Mouse (Mus musculus) CH12.LX (cell line): ENCODE measurements around the gene Gadd45gip1. TPM values are rescaled to one million over a fixed set of nuclear protein-coding genes. Genes with fewer than 3 reads are reported as not detected.

ENCODE experiments used
- DNase-seq: peaks from one replicate; pipeline ENCODE4 v3.0.0-alpha.2; 2013; ENCODE audit errors: extremely low read depth
- H3K27ac ChIP-seq: 2 replicates; pipeline ENCODE4 v1.5.1; 2012; ENCODE audit warnings: low read depth, mild to moderate bottlenecking, control low read depth, moderate library complexity; ENCODE audit not compliant: insufficient read depth
- H3K27me3 ChIP-seq: replicated peaks from 2 replicates; pipeline ENCODE3; 2012; ENCODE audit warnings: inconsistent platforms
- H3K36me3 ChIP-seq, 2 experiments: replicated peaks in 1 of 2; 2 replicates each; pipeline versions ENCODE3 to v1.6.1; 2012; ENCODE audit warnings: inconsistent platforms in 1 of 2, low read length in 1 of 2, mild to moderate bottlenecking in 1 of 2, mixed read lengths in 1 of 2, moderate library complexity in 1 of 2; ENCODE audit not compliant: control insufficient read depth in 1 of 2, insufficient read depth in 1 of 2
- H3K4me1 ChIP-seq, 2 experiments: 2 replicates each; pipeline ENCODE4 v1.6.1; 2012; ENCODE audit warnings: inconsistent platforms in 1 of 2, moderate library complexity in 1 of 2; ENCODE audit not compliant: insufficient read depth in 2 of 2, control insufficient read depth in 1 of 2
- H3K4me2 ChIP-seq: 2 replicates; pipeline ENCODE4 v1.6.1; 2012; ENCODE audit warnings: low read depth, mild to moderate bottlenecking, control low read depth; ENCODE audit not compliant: poor library complexity, insufficient read depth, severe bottlenecking
- H3K4me3 ChIP-seq, 3 experiments: fragments of 150-350 bp in 1 of 3; sonication (generic) in 1 of 3; replicated peaks in 1 of 3; 2 replicates each; pipeline versions ENCODE3 to v1.5.1; 2011 to 2012; ENCODE audit warnings: low read depth in 2 of 3, low read length in 2 of 3, mild to moderate bottlenecking in 2 of 3, moderate library complexity in 2 of 3, control low read depth in 1 of 3, improper control_type of control experiment in 1 of 3, inconsistent platforms in 1 of 3, mixed read lengths in 1 of 3; ENCODE audit not compliant: poor library complexity in 1 of 3
- H3K79me2 ChIP-seq: replicated peaks from 2 replicates; pipeline ENCODE4 v1.6.1; 2012; ENCODE audit warnings: mild to moderate bottlenecking, moderate library complexity; ENCODE audit not compliant: control insufficient read depth, poor library complexity, insufficient read depth, severe bottlenecking; ENCODE audit errors: extremely low read depth
- H3K9ac ChIP-seq: 2 replicates; pipeline ENCODE4 v1.6.1; 2012; ENCODE audit warnings: low read depth, mild to moderate bottlenecking, control low read depth, moderate library complexity; ENCODE audit not compliant: insufficient read depth
- H3K9me3 ChIP-seq: replicated peaks from 2 replicates; pipeline ENCODE3; 2012; ENCODE audit warnings: low read length, inconsistent platforms, mixed read lengths
- BHLHE40 ChIP-seq: IDR thresholded peaks from 2 replicates; pipeline ENCODE4 v1.6.1; 2011; ENCODE audit warnings: mild to moderate bottlenecking, low read depth, low read length, improper control_type of control experiment
- CHD1 ChIP-seq: IDR thresholded peaks from 2 replicates; pipeline ENCODE4 v1.6.1; 2012; ENCODE audit warnings: low read depth, low read length, improper control_type of control experiment, inconsistent platforms
- CTCF ChIP-seq, 2 experiments: IDR thresholded peaks in 1 of 2; conservative IDR thresholded peaks in 1 of 2; 2 replicates each; pipeline ENCODE4 v1.5.1; 2011 to 2012; ENCODE audit warnings: low read depth in 2 of 2, low read length in 2 of 2, improper control_type of control experiment in 1 of 2, inconsistent platforms in 1 of 2, mild to moderate bottlenecking in 1 of 2, moderate library complexity in 1 of 2
- HCFC1 ChIP-seq: IDR thresholded peaks from 2 replicates; pipeline ENCODE4 v1.6.1; 2012; ENCODE audit warnings: low read depth, mild to moderate bottlenecking, inconsistent platforms, low read length, improper control_type of control experiment
- IRF4 ChIP-seq: IDR thresholded peaks from 2 replicates; pipeline ENCODE4 v1.6.1; 2014; ENCODE audit warnings: low read depth, mild to moderate bottlenecking, inconsistent platforms, low read length, improper control_type of control experiment
- JUND ChIP-seq: conservative IDR thresholded peaks from 2 replicates; pipeline ENCODE4 v1.6.1; 2011; ENCODE audit warnings: low read depth, low read length, improper control_type of control experiment
- MAFK ChIP-seq: IDR thresholded peaks from 2 replicates; pipeline ENCODE4 v1.6.1; 2011; ENCODE audit warnings: low read length, improper control_type of control experiment; ENCODE audit not compliant: insufficient replicate concordance
- MAZ ChIP-seq: IDR thresholded peaks from 2 replicates; pipeline ENCODE4 v1.6.1; 2012; ENCODE audit warnings: low read depth, mild to moderate bottlenecking, inconsistent platforms, low read length, improper control_type of control experiment, moderate library complexity
- MEF2A ChIP-seq: IDR thresholded peaks from 2 replicates; pipeline ENCODE4 v1.6.1; 2014; ENCODE audit warnings: low read depth, mild to moderate bottlenecking, inconsistent platforms, low read length, improper control_type of control experiment, borderline replicate concordance
- MXI1 ChIP-seq: IDR thresholded peaks from 2 replicates; pipeline ENCODE4 v1.6.1; 2011; ENCODE audit warnings: mild to moderate bottlenecking, low read depth, low read length, improper control_type of control experiment
- MYC ChIP-seq: IDR thresholded peaks from 2 replicates; pipeline ENCODE4 v1.6.1; 2011; ENCODE audit warnings: low read depth, mild to moderate bottlenecking, improper control_type of control experiment, low read length
- NELFE ChIP-seq: IDR thresholded peaks from 2 replicates; pipeline ENCODE4 v1.6.1; 2011; ENCODE audit warnings: low read depth, low read length, improper control_type of control experiment
- NRF1 ChIP-seq: IDR thresholded peaks from 2 replicates; pipeline ENCODE4 v1.6.1; 2014; ENCODE audit warnings: low read depth, mild to moderate bottlenecking, inconsistent platforms, low read length, improper control_type of control experiment, moderate library complexity
- PAX5 ChIP-seq: IDR thresholded peaks from 2 replicates; pipeline ENCODE4 v1.6.1; 2012; ENCODE audit warnings: low read length, inconsistent platforms, mixed read lengths
- POLR2AphosphoS2 ChIP-seq: IDR thresholded peaks from 2 replicates; pipeline ENCODE4 v1.6.1; 2011; ENCODE audit warnings: low read depth, low read length, improper control_type of control experiment
- RAD21 ChIP-seq: IDR thresholded peaks from 2 replicates; pipeline ENCODE4 v1.6.1; 2011; ENCODE audit warnings: low read depth, mild to moderate bottlenecking, low read length, improper control_type of control experiment, moderate library complexity
- SIN3A ChIP-seq: IDR thresholded peaks from 2 replicates; pipeline ENCODE4 v1.6.1; 2012; ENCODE audit warnings: low read length, improper control_type of control experiment, inconsistent platforms
- SMC3 ChIP-seq: IDR thresholded peaks from 2 replicates; pipeline ENCODE4 v1.6.1; 2011; ENCODE audit warnings: low read depth, low read length, improper control_type of control experiment
- USF1 ChIP-seq: IDR thresholded peaks from 2 replicates; pipeline ENCODE4 v1.6.1; 2014; ENCODE audit warnings: low read depth, mild to moderate bottlenecking, inconsistent platforms, low read length, improper control_type of control experiment
- USF2 ChIP-seq: conservative IDR thresholded peaks from 2 replicates; pipeline ENCODE4 v1.6.1; 2011; ENCODE audit warnings: low read depth, low read length, improper control_type of control experiment
- ZC3H11A ChIP-seq: IDR thresholded peaks from 2 replicates; pipeline ENCODE4 v1.6.1; 2012; ENCODE audit warnings: low read depth, mild to moderate bottlenecking, inconsistent platforms, low read length, improper control_type of control experiment
- ZMIZ1 ChIP-seq: IDR thresholded peaks from 2 replicates; pipeline ENCODE4 v1.6.1; 2012; ENCODE audit warnings: low read depth, mild to moderate bottlenecking, inconsistent platforms, low read length, improper control_type of control experiment
- ZNF384 ChIP-seq: IDR thresholded peaks from 2 replicates; pipeline ENCODE4 v1.6.1; 2012; ENCODE audit warnings: low read depth, low read length, improper control_type of control experiment, inconsistent platforms
- dilution Hi-C: fragments of 300-500 bp; cut with MboI; formaldehyde crosslinking; loops from 2 replicates; pipeline ENCODE4 v1.14.3; 2020; ENCODE audit warnings: low sequenced_read_pairs; ENCODE audit not compliant: extremely low pct_unique_long_range_greater_than_20kb, extremely low pct_ligation_motif_present
- in situ Hi-C: fragments of 300-500 bp; cut with MboI; formaldehyde crosslinking; loops from 3 replicates; pipeline ENCODE4 v1.14.3; 2019; ENCODE audit warnings: low sequenced_read_pairs, low pct_ligation_motif_present, low pct_unique_long_range_greater_than_20kb, mixed read lengths
- polyA plus RNA-seq: library from polyadenylated mRNA; unstranded; fragments of >175 nt; gene quantifications from 2 replicates; pipeline ENCODE4 v1.2.1, GENCODE M21; 2012; ENCODE audit warnings: low read depth; ENCODE audit not compliant: insufficient read length
- total RNA-seq, 2 experiments: library from RNA; depleted of rRNA; stranded (reverse); fragments of 300-350 nt in 1 of 2; fragments of >200 nt in 1 of 2; gene quantifications; 2 replicates each; pipeline ENCODE4 v1.2.3; 2012 to 2014

The Gadd45gip1 gene
- total and polyA plus RNA-seq, 3 experiments = 53.6 to 57.6 (median 56.6) TPM

DNA sequence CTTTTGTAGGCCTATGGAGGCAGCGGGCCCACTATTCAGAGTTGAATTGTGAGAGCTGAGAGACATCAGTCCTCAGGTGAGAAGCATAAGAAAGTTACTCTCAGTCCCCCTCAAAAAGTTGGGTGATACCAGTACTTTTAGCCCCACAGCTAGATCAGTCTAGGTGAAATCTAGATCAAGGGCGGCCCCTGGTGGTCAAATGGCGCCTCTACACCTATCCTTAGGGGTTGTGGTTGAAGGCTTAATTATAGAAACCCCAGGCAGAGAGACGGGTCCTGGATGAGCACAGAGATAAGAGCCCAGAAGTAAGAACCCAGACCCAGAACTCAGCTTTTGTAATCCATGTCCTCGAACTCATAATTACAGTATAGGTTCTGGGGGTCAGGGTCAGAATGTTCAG lies 18.3 kb upstream of the Gadd45gip1 start:
- H3K27ac ChIP-seq = no peak overlapping the region
- no peak overlapping the region for H3K4me2 ChIP-seq
- peaks cover 31% of the 10 kb centered on the region for H3K27me3 ChIP-seq
- no peak overlapping the region for H3K9ac ChIP-seq
- H3K4me1 ChIP-seq = peaks cover 2 to 12% of the 10 kb centered on the region in 2 experiments; a peak in 2 of 4 replicates
- no peaks in the 10 kb centered on the region for H3K36me3 ChIP-seq
- no peak overlapping the region for H3K4me3 ChIP-seq
- TF ChIP-seq SIN3A (no peak), NRF1 (0 out of 2 replicates have a peak, but pooled peaks have one; percentile 22), ZC3H11A (peak; percentile 75), SMC3 (peak; percentile 93), IRF4 (peak; percentile 27; the same call in 1 of the 2 replicates), NELFE (peak; percentile 56; the same call in 1 of the 2 replicates), ZMIZ1 (no peak), MXI1 (no peak), ZNF384 (no peak), MAZ (0 out of 2 replicates have a peak, but pooled peaks have one; percentile 40), CTCF (conservative IDR thresholded peaks at IDR 0.05 in 1 of 2, IDR thresholded peaks at IDR 0.05 in 1 of 2; ENCODE audit: low read depth in 2 of 2, low read length in 2 of 2) (peak; percentile 68 to 97), RAD21 (peak; percentile 96), CHD1 (no peak), MEF2A (peak; percentile 51; the same call in 1 of the 2 replicates), MAFK (no peak), JUND (peak; percentile 33; the same call in 1 of the 2 replicates)
- TF ChIP-seq, all 38 proteins: peak for 10
- peak; percentile 80 for DNase-seq
- in situ Hi-C loops = loop anchor here (5.0 to 10.0 kb wide), 2 partner anchors 98 to 236 kb away; no protein-coding TSS in a partner anchor
- Histone ChIP-seq H3K79me2 (no peaks in the 10 kb centered on the region), H3K9me3 (no peaks in the 10 kb centered on the region)
- dilution Hi-C loops = no loop called here

GRCm38 (mm10) chr8:84813830-84814229 lies 17.5 kb upstream of the Gadd45gip1 start:
- in situ Hi-C loops (loop anchor here (5.0 to 10.0 kb wide), 2 partner anchors 99 to 237 kb away; no protein-coding TSS in a partner anchor), dilution Hi-C loops (no loop called here)
- Histone ChIP-seq H3K9me3 (no peaks in the 10 kb centered on the region), H3K36me3 (no peaks in the 10 kb centered on the region), H3K27me3 (peaks cover 24% of the 10 kb centered on the region), H3K4me1 (peaks cover 2 to 12% of the 10 kb centered on the region in 2 experiments; a peak in 2 of 4 replicates), H3K27ac (no peak overlapping the region), H3K4me3 (no peak overlapping the region), H3K79me2 (no peaks in the 10 kb centered on the region), H3K9ac (no peak overlapping the region), H3K4me2 (no peak overlapping the region)
- no peak for TF ChIP-seq USF1
- TF ChIP-seq HCFC1 = no peak
- no peak for TF ChIP-seq MYC
- no peak for TF ChIP-seq BHLHE40
- TF ChIP-seq PAX5 = no peak
- no peak for TF ChIP-seq MEF2A
- no peak for TF ChIP-seq POLR2AphosphoS2
- TF ChIP-seq SMC3 = no peak
- no peak for TF ChIP-seq USF2
- DNase-seq = no peak
